Mouse (Mus musculus) NIH3T3 (cell line): ENCODE data around the gene Ubr4.

Source experiments
- DNase-seq: peaks from one replicate; pipeline ENCODE4 v3.0.0-alpha.2; 2012; ENCODE audit warnings: low read depth

Gene Ubr4

GRCm38 (mm10) chr4:139351931-139352711, at the start of gene Ubr4, which contains the start of the genes Mrto4 and Emc1:
TSS of gene Ubr4 (plus strand) at chr4:139352609.
TSS of gene Mrto4 (minus strand) at chr4:139352576.
TSS of gene Emc1 (plus strand) at chr4:139352587.
- peak; percentile 82 for DNase-seq

DNA sequence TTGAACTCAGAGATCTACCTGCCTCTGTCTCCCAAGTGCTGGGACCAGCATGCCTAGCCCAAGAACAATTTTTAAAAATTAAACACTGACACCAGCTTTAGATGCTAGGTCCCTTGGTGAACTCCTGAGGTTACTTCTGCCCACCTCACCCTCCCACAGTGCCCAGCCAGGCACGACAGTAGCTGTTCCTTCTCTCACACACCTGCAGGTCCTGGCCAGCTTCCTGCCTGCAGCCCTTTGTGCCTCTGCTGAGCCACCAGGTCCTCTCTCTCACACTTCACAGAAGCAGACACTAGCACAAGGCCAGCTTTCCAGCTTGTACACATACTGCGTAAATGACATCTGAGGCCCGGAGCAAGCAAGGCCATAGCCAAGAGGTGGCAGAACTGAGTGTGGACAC, 46.9 kb upstream of the Ubr4 start:
- DNase-seq, result no peak

DNA sequence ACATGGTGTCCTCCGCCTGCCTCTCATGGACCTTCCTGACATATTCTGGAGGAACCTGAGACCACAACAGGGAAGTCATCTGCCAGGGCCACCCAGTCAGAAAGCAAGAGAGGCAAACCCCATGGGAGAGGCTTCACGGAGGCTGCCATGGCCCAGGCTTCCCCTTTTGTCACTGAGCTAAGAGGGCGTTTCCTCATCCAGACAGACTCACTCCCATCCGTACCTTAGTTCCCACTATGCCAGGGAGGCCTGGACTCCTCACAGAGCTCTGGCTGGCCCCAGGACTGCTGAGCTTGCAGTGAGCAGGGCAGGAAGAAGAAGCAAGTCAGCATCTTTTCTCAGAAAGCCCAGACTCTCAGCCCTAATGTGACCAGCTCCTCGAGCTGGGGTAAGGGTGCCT, 44.5 kb upstream of the Ubr4 start:
- no peak for DNase-seq

DNA sequence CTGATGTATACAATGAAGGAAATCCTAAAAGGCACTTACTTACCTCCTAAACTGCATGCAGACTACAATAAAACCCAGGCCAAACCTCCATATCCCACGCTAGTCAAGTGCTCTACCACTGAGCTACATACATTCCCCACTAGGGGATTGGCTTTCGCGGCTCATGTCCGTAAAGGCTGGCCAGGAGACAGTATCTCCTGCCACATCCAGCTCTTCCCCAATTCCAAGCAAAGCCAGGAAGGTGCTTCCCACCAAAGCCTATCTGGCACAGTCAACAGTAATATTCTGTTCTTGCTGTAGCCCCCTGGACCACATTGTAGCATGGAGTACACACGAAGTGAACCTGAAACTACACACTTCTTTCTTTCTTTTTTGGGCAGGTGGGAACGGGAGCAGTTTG, 42.8 kb upstream of the Ubr4 start:
- no peak for DNase-seq

DNA sequence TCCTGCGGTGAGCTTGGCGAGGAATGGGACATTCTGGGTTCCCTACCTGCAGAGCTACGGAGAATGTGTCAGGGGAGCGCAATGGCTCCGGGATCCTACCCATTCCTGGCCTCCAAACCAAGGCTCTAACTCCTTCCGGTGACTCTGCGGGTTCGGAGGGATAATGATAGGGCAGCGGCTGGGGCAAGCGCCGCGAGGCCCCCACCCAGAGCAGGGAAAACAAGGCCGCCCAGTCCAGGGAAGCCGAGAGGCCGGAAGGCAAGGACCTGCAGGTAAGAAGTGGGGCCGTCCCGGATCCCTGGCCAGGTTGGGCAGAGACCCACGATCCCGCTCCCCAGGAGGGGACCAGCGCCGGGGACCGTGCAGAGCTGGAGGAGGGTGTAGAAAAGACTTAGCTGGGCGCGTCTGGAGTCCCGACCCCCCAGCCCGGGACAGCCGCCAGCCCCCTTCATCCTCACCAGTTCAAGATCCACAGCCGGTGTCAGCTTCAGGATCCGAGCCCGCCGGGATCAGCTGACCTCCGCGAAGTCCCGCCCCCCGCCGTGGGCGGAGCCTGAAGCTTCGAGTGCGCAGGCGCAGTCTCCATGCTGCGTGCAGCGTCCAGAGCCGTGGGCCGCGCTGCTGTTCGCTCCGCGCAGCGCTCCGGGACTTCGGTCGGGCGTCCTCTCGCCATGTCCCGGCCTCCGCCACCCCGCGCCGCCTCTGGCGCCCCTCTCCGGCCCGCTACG, 42.1 kb upstream of the Ubr4 start, which contains the start of the genes Pqlc2 and Akr7a5:
Gene Pqlc2 (minus strand): TSS at position 538 of the 728 bp plus-strand sequence.
Gene Akr7a5 (plus strand): TSS at position 574 of the 728 bp plus-strand sequence.
- peak; percentile 96 for DNase-seq

DNA sequence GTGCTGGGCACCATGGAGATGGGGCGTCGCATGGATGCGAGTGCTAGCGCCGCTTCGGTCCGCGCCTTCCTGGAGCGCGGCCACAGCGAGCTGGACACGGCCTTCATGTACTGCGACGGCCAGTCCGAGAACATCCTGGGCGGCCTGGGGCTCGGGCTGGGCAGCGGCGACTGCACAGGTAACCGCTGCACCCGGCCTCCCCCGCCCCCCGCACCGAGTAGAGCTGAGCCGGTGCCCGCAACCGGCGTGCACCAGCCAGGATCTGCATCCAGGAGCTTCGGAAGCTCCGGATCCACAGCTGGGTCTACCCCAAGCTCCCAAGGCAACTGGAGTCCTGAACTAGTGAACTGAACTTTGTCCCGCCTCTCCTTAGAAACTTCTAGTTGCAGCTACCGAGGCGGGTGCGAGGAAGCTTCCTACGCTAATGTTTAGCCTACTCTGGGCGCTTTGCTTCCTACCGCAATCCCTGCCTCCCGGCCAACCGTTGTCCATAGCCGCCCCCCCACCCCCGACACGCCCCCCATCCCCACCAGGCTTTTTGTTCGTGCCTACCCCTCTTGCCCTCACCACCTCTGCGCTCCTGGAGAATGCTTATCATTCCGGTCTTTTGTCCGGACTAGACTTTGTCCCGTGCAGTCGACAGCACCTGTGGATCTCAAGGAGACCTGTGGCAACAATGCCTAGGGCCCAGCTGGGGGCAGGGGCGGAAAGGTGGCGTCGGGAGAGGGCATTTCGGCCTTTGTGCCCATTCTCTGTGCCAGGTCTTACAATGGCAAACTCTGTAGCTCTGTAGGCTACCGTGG, 41.3 kb upstream of the Ubr4 start:
- no peak for DNase-seq

DNA sequence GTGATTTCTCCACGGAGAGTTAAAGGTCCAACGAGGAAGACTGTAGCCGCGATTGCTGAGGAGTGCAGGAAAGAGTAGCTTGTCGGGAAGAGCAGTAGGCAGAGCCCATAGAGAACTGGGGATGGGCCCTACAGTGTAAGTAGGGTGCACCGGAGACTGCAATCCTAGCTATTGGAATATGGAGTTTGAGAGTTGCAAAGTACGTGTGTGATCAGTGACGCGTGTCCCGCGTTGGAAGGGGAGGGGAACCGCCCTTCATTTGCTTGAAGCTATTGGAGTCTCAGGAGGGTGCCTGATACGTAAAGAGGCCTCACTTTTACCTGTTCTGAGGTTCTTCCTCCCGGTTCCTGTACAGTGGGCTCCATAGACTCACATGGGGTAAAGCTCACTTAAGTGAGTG, 40.7 kb upstream of the Ubr4 start:
- peak; percentile 9 for DNase-seq

DNA sequence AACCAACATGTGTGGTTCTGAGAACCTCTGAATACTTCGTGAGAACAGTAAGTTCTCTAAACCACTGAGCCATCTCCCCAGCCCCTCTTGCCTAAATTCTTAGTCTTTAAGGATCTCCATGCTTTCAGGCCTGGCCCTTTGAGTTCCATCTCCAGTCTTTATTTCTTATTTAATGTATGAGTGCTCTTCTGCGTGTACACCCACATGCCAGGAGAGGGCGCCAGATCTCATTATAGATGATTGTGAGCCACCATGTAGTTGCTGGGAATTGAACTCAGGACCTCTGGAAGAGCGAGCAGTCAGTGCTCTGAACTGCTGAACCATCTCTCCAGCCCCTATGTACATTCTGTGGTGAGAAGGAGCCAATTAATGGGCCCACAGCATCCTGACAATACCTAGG, 39.8 kb upstream of the Ubr4 start:
- DNase-seq, result peak; percentile 25

- no peak for DNase-seq
Measured at GRCm38 (mm10) chr4:139318449-139318848, 34.0 kb upstream of the Ubr4 start.

- DNase-seq, result no peak
Measured at GRCm38 (mm10) chr4:139319740-139320139, 32.7 kb upstream of the Ubr4 start.

- DNase-seq, result peak; percentile 49
Measured at GRCm38 (mm10) chr4:139330605-139331004, 21.8 kb upstream of the Ubr4 start.

DNA sequence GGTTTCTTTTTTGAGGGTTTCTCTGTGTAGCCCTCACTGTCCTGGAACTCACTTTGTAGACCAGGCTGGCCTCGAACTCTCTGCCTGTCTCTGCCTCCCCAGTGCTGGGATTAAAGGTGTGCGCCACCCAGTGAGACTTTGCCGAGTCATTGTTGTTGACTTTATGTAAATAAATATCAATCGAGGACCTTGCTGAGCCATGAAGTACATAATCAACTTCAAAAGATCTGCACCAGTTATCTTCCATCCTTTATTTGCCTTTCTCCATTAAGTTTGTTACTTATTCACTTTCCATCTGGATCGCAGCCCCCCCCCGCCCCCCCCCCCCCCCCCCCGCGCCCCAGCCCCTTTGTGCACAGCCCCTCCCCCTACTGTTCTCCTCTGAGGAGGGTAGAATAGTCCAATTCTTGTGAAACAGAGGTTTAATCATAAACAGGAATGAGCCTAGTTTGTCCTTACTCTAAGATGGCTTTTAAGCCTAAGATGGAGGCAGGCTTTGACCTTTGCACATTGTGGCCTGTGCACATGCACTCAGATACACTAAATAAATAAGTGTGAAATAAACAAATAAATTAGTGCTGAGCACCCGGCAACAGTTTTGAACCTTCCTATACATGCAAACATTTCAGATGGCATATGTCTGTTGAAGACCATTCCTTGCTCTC, 17.6 kb upstream of the Ubr4 start:
- DNase-seq, result no peak

DNA sequence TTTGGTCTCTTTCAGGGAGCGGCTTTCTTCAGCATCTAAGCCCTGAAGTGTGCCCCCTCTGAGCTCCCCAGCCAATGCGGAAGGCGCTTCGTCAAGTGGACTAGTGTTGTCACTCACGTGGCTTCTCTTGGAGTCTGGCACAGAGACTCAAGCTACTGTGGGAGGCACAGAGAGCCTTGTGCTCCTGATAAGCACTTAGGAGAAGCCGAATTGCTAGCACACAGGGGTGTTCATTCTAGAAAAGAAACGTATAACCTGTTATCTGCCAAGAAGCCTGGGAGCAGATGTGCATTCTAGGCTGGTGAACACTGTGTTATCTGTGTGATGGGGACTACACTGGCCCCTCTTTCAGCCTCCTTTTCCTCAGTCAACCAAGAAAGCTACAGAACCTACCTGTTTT, 16.9 kb upstream of the Ubr4 start:
- no peak for DNase-seq

DNA sequence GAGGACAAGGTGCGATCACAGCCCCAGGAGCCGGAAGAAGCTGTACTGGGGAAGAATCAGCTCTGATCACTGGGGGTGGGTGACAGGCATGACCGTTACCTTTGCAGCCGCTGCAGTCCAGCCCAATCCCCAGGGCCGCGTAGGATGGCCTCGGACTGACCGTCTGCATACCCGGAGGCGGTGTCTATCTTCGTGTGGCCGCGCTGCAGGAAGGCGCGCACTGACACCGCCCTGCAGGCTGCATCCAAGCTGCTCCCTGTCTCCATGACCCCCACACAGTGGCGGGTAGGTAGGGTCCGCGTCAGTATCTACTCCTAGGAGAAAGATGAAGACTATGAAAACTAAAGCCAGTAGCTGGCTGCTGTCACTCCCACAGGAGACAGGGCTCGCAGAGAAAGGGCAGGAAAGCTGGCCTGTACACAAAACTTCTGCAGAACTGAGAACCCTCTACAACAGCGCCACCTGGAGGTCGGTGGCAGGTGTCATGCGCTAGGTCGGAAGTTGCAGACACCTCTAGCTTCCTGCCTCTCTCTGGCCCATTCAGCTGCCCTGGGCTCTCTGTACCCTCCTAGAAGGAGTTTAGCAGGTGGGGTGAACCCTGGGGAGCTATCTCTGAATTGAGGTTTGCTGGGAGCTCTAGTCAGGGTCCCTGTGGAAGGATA, 15.5 kb upstream of the Ubr4 start:
- peak; percentile 74 for DNase-seq

DNA sequence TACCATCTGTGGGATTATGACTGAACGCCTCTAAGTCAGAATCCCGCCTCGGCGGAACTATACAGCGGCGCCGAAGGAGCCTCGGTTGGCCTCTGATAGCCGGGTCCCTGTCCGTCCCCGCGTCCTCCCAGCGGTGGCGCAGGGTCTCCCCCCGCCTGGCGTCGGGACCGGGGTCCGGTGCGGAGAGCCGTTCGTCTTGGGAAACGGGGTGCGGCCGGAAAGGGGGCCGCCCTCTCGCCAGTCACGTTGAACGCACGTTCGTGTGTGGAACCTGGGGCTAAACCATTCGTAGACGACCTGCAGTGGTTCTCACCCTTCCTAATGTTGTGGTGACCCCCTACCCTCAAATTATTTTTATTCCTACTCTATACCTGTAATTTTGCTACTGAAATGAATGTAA, 14.3 kb upstream of the Ubr4 start:
- no peak for DNase-seq

DNA sequence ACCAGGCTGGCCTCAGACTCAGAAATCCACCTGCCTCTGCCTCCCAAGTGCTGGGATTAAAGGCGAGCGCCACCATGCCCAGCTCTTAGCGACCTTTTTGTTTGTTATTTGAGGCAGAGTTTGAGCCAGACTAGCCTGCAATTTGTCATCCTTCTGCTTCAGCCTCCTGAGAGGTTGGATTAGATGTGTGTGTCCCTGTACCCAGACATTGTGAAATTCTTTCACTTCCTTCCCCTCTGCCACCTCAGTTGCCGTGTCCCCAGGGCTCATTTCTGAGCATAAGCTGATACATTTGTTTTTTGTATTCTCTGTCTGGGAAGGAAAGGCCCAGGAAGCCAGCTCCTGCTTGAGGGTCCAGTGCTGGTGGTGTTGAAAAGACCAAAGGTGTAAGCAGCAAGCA, 11.6 kb upstream of the Ubr4 start:
- DNase-seq, result no peak

- no peak for DNase-seq
Measured at GRCm38 (mm10) chr4:139341556-139342233, 10.7 kb upstream of the Ubr4 start.

- DNase-seq, result peak; percentile 17
Measured at GRCm38 (mm10) chr4:139343718-139344117, 8.7 kb upstream of the Ubr4 start.

DNA sequence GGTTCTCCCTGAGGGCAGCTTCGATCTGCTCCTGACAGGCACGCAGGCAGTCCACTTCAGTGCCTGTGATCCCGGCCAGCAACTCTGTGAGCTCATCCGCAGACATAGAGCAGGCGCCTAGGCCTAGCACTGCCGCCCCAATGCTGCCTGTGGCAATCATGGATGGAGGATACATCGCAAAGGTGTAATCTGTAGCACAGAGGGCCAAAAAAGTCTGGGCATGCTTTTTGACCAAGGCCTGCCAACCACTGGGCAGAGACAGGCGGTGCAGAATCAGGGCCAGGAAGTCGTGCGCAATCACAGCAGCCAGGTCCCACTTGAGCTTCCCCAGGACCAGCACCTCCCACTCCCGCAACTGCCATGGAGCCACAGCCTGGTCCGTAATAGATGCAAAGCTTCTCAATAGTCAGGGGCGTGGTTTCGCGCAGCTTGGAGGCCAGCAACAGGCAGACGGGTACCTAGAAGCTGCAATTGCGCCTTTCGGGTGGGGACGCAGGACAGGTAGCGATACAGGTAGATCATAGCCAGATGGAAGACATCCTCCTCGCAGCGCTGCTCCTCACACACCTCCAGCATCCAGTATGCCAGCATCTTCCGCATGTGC, 6.9 kb upstream of the Ubr4 start:
- DNase-seq, result no peak

DNA sequence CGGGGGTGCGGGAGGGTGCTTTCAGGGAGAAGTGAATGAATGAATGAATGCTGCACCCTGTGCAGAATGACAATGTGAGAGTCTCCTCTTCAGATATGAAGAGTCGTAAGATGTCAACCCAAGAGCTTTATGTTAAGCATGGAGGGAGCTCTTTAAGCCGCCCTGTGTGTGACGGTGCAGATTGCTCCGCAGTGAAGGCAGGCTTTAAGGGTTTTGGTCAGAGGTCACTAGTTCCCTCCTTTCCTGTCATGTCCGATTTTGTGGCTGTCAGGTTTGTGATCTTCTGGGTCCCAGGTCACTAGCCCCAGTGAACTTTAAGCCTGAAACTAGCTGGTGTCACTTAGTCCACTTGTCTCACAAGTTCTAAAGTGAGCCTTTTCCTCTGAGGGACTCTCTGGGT, 423 bp downstream of the Ubr4 start:
- DNase-seq, result no peak
